24 mouse cellular contexts compared by ENCODE assay signal in genomic region chr6:51301831-51302230, GRCm38 (mm10).
"Had no signal": no experiment of that assay in that cellular context is flagged by ENCODE, and none has a peak within 500 bp of the region (broad histone marks: within the 10 kb centered on the region; RNA-seq: fewer than 3 reads in every experiment).

No protein-coding gene starts in this region.

- H3K27me3 ChIP-seq: heart, embryonic 12.5 days; hindbrain, embryonic 12.5 days; intestine, embryonic 15.5 days; limb, embryonic 13.5 days; limb, embryonic 15.5 days had no signal

- H3K27ac ChIP-seq: gastrocnemius, adult 2 months; heart, embryonic 10.5 days; hindbrain, embryonic 12.5 days; hindbrain, embryonic 14.5 days; intestine, embryonic 15.5 days; limb, embryonic 13.5 days; limb, embryonic 15.5 days had no signal

- H3K4me3 ChIP-seq: gastrocnemius, adult 2 months; heart, embryonic 10.5 days; heart, embryonic 12.5 days; hindbrain, embryonic 12.5 days; intestine, embryonic 15.5 days; limb, embryonic 13.5 days; limb, embryonic 15.5 days had no signal

- H3K9ac ChIP-seq: heart, embryonic 12.5 days; hindbrain, embryonic 12.5 days; hindbrain, embryonic 14.5 days; intestine, embryonic 15.5 days; limb, embryonic 13.5 days; limb, embryonic 15.5 days had no signal

- H3K36me3 ChIP-seq: heart, embryonic 10.5 days; heart, embryonic 12.5 days; hindbrain, embryonic 12.5 days; intestine, embryonic 15.5 days; limb, embryonic 13.5 days; limb, embryonic 15.5 days had no signal

- H3K4me1 ChIP-seq: hindbrain, embryonic 12.5 days; intestine, embryonic 15.5 days; limb, embryonic 15.5 days had no signal

- DNase-seq: gastrocnemius, adult 2 months; gastrocnemius, postnatal 10 days; gastrocnemius, postnatal 25 days; heart, adult 18-20 months; heart, postnatal 10 days; heart, postnatal 4 days; kidney, adult 18-20 months; kidney, adult 8-10 months; kidney, postnatal 10 days; kidney, postnatal 25 days; kidney, postnatal 4 days; layer of hippocampus, adult 9-11 months; layer of hippocampus, postnatal 36 days; left cerebral cortex, postnatal 4 days had no signal

- H3K9me3 ChIP-seq: heart, embryonic 10.5 days; intestine, embryonic 15.5 days; limb, embryonic 15.5 days had no signal

- ATAC-seq: hindbrain, embryonic 16.5 days; inflammation-experienced regulatory T-cells, adult 6 months; intestine, embryonic 15.5 days; intestine, postnatal 0 days had no signal

- H3K4me2 ChIP-seq: heart, embryonic 12.5 days; hindbrain, embryonic 12.5 days; hindbrain, embryonic 14.5 days; intestine, embryonic 15.5 days; limb, embryonic 13.5 days; limb, embryonic 15.5 days had no signal
